Mouse (Mus musculus) fat pad, adult 2 months (tissue): ENCODE measurements around the gene Psg19.

Source experiments
- DNase-seq: peaks from one replicate; pipeline ENCODE4 v3.0.0-alpha.2; 2011; ENCODE audit warnings: low read depth, low spot score; ENCODE audit errors: extremely low read depth

The Psg19 gene

GRCm38 (mm10) chr7:18746189-18746860, 52.0 kb downstream of the Psg19 start:
- no peak for DNase-seq
